Mouse (Mus musculus): Measurements from ENCODE around the gene Akap17b. TPM values are rescaled to one million over a fixed set of nuclear protein-coding genes. Genes with fewer than 3 reads are reported as not detected.
"Not testable (repeated sequence)": the region's sequence is repeated elsewhere in the genome, so short reads cannot be mapped to it uniquely, and the experiment has no call there.

Akap17b gene
- total RNA-seq (2015; ENCODE audit: low replicate concordance) (0.19 TPM in 1 of 2 replicates, not detected in the other), total RNA-seq (2017; ENCODE audit: low replicate concordance) (0.26 and 0.28 TPM in 2 replicates)

- ATAC-seq (replicated peaks; ENCODE audit: low FRiP score, poor library complexity, severe bottlenecking): peak; percentile 99
Measured at GRCm38 (mm10) chrX:36644657-36645551, at the start of gene Akap17b. Gene Akap17b, minus strand, starts transcription at chrX:36645395.

DNA sequence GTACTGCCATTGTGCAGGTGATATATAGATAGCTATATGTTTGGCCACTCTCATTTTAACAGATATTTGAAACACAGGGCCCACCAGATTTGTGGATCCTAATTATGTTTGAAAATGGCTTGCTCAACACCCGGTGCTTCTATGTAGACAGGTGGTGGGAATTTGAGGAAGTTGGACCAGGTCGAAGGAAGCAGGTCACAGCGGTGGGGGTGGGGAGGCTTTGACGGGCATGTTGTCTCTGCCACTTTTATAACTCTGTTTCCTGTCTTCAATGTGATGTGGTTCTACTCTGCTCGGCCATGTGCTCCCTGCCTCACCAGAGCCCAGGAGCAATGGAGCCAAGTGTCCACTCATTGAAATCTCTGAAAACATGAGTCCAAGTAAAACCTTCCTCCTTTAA lies 46.2 kb upstream of the Akap17b start:
- no peak for ATAC-seq (replicated peaks; ENCODE audit: low FRiP score, poor library complexity, severe bottlenecking)

GRCm38 (mm10) chrX:36689655-36690054 lies 44.5 kb upstream of the Akap17b start:
- ATAC-seq (replicated peaks; ENCODE audit: low FRiP score, poor library complexity, severe bottlenecking): no peak

DNA sequence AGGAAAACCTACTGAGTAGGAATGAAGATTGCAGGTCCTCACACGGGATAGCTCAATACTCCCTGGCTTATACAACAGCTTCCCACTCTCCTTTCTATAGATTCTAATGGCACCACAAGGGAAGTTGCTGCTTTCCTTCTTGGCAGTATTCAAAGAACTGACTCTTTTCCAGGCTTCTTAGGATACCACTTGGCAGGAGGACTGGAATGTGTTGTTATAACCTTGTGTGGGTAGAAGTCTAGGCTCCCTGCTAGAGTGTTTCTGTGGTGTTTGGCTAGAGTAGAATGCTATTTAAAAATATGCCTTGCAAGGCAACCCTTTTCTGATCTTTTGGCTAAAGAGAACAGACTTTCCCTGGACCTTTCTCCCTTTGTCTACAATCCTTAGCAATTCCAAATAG lies 31.6 kb upstream of the Akap17b start:
- ATAC-seq (replicated peaks; ENCODE audit: low FRiP score, poor library complexity, severe bottlenecking): no peak

DNA sequence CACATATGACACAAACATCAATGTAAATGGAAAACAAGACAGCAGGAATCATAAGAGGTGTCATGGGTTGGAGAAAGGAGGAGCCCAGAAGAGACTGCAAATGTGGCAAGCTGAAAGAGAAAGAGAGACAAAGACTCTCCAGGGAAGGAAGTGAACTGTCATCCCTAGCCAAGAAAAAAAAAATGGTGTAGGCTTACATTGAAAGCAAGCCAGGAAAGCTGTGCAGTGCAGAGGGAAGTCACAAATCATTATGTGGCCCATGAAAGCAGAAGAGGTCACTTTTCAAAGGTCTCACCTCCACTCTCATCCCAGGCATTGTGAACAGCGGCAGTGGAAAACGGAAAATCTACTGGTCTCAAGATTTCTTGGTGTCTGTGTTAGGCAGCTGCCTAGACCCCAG lies 27.5 kb upstream of the Akap17b start:
- ATAC-seq (replicated peaks; ENCODE audit: low FRiP score, poor library complexity, severe bottlenecking): no peak

GRCm38 (mm10) chrX:36640046-36640445 lies 5.1 kb downstream of the Akap17b start:
- no peak for ATAC-seq (replicated peaks; ENCODE audit: low FRiP score, poor library complexity, severe bottlenecking)

DNA sequence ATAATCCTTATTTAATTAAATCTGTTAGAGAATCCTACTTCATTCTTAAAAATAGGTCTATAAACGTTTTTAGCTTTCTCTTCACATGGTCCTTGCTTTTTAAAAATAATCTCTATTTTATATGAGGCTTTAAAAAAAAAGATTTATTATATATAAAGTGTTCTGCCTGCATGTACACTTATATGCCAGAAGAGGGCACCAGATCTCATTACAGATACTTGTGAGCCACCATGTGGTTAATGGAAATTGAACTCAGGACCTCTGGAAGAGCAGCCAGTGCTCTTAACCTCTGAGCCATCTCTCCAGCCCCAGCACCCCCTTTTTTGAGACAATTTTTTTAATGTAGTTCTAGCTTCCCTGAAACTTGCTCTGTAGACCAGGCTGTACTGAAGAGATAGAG lies 14.4 kb downstream of the Akap17b start:
- ATAC-seq (replicated peaks; ENCODE audit: low FRiP score, poor library complexity, severe bottlenecking): no peak

GRCm38 (mm10) chrX:36628102-36628501 lies 17.1 kb downstream of the Akap17b start:
- ATAC-seq (replicated peaks; ENCODE audit: low FRiP score, poor library complexity, severe bottlenecking): no peak

DNA sequence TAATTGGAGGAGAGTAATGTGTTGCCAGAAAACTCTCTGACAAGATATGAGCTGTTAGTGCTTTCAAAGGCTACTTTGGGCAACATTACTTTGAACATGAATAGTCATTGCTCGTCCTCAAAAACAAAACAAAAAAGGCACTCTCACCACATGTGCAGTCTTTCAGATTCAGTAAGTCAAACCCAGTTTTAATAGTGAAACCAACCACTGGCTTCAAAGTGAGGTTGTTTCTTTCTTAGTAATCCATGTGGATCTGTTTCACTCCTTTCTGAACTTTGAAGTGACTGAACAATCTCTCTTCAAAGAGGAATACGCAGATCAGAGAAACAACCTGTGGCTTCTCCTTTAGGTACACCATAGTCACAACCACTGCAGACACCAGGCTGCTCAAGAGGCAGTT lies 36.1 kb downstream of the Akap17b start:
- no peak for ATAC-seq (replicated peaks; ENCODE audit: low FRiP score, poor library complexity, severe bottlenecking)

DNA sequence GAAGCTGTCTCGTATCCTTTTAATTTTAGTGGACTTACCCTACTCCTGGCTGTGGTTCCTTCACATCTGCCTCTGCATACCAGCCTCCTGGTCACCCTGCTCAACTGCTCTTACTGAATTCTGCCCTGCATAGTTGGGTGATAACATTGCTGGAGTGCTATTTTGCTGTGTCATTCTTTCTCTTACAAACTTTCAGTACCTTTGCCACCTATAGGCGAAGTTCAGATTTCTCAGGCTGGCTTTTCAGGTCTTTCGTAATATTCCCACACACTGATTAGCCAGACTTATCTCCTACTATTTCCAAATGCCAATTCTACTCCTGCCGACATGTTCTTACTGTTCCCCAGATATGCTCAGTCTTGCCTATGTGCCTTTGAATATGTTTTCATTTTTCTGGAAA lies 41.2 kb downstream of the Akap17b start:
- ATAC-seq (replicated peaks; ENCODE audit: low FRiP score, poor library complexity, severe bottlenecking): no peak

GRCm38 (mm10) chrX:36602926-36603325 lies 42.3 kb downstream of the Akap17b start:
- no peak for ATAC-seq (replicated peaks; ENCODE audit: low FRiP score, poor library complexity, severe bottlenecking)

DNA sequence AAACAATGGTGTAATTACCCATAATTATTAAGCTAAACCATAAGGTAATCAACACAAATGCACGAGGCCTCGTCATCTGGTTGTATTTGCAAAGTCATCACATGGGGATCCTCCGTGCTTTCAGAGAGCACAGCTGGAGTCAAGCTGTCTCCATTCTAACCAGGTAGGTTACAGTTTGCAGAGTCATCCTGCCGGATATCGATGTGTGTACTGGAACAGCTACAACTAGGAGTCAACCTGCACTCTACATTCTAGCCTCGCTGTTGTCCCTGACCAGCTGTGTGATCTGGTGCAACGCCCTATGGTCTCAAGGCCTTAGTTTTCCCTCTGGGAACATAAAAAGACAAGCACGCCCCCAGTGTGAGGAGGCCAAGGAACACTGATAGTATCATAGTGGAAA lies 45.1 kb downstream of the Akap17b start:
- peak; percentile 60 for ATAC-seq (replicated peaks; ENCODE audit: low FRiP score, poor library complexity, severe bottlenecking)

- no peak for ATAC-seq (replicated peaks; ENCODE audit: low FRiP score, poor library complexity, severe bottlenecking)
Measured at GRCm38 (mm10) chrX:36599656-36600055, 45.5 kb downstream of the Akap17b start.

- no peak for ATAC-seq (replicated peaks; ENCODE audit: low FRiP score, poor library complexity, severe bottlenecking)
Measured at GRCm38 (mm10) chrX:36598861-36599344, 46.3 kb downstream of the Akap17b start.

DNA sequence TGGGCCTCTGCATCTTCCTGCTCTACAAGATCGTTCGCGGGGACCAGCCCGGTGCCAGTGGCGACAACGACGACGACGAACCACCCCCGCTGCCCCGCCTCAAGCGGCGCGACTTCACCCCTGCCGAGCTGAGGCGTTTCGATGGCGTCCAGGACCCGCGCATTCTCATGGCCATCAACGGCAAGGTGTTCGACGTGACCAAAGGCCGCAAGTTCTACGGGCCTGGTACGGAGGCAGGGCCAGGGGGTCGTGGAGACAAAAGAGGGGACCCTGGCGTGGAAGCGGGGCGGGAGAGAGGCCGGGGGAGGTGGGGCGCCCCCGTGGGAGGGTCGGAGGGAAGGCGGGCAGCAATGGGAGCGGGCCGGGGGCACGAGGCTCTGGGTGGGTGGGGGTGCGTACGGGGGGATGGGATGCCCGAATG lies 46.8 kb downstream of the Akap17b start:
- ATAC-seq (replicated peaks; ENCODE audit: low FRiP score, poor library complexity, severe bottlenecking): peak; percentile 74

DNA sequence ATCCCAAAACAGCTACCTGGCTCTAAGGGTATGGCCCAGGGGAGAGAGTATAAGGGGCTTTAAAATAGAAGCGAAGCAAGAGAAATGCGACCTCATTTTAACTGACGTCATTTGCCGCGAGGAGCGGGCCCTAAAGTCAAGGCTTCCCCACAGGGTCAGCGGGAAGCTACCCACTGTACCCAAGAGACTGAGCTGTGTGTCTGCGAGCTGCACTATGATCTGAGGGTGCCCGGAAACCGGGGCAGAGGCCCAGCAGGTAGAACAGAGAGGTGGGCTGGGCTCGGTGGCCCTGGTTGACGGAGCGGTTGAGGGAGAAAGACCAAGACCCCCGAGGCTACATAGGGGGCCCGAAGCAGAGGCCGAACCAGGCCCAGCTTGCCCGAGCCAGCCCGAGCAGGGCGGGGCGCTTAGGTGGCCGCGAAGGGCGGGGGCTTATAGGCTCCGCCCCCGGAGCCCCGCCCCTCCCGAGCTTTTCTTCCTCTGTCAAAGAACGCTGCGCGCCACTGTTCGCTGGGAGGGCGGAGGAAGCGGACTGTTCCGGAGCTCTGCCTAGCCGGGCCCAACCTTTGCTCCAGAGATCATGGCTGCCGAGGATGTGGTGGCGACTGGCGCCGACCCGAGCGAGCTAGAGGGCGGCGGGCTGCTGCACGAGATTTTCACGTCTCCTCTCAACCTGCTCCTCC lies 47.3 kb downstream of the Akap17b start, which contains the start of gene Pgrmc1:
Gene Pgrmc1 (plus strand): TSS at position 500 of the 683 bp plus-strand sequence.
- ATAC-seq (replicated peaks; ENCODE audit: low FRiP score, poor library complexity, severe bottlenecking): peak; percentile 93

GRCm38 (mm10) chrX:36596483-36597120 lies 48.6 kb downstream of the Akap17b start:
- ATAC-seq (replicated peaks; ENCODE audit: low FRiP score, poor library complexity, severe bottlenecking): not testable (repeated sequence)

DNA sequence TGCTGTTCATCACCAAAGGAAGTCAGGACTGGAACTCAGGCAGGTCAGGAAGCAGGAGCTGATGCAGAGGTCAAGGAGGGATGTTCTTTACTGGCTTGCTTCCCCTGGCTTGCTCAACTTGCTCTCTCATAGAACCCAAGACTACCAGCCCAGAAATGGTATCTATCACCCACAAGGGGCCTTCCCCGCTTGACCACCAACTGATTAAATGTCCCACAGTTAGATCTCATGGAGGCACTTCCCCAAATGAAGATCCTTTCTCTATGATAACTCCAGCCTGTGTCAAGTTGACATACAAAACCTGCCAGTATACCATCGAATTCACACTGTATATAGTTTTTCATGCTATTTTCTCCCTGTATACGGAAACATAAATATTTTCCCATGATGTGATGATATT lies 49.9 kb downstream of the Akap17b start:
- no peak for ATAC-seq (replicated peaks; ENCODE audit: low FRiP score, poor library complexity, severe bottlenecking)

GRCm38 (mm10) chrX:36591539-36591938 lies 53.7 kb downstream of the Akap17b start:
- ATAC-seq (replicated peaks; ENCODE audit: low FRiP score, poor library complexity, severe bottlenecking): no peak

DNA sequence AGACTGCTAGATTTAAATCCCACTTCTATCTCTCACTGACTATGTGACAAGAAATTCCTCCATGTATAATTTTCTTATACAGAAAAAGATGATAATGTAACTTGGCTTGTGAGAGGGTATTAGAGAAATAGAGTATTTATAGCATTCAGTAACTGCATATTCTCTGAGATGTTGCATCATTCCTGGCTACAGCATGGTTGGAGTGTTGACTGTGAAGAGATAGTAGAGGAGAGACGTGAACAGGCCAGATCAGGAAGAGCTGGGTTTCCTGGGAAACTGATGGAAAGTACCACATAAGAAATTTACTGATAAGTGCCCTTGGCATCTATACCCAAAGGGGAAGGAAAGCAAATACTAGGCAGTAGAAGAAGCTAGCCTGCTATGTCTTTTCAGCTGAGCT lies 54.1 kb downstream of the Akap17b start:
- no peak for ATAC-seq (replicated peaks; ENCODE audit: low FRiP score, poor library complexity, severe bottlenecking)

Data from erythroblast, adult 5-6 weeks (primary cell).